Mouse (Mus musculus): Measurements from ENCODE around the gene Sirpa. TPM values are rescaled to one million over a fixed set of nuclear protein-coding genes. Genes with fewer than 3 reads are reported as not detected.
A peak's percentile ranks its signal among the peaks of the same experiment; 100 is the strongest.

Gene Sirpa
- total RNA-seq, 2 experiments from 2014 or later = 207 to 208 TPM

- DNase-seq (ENCODE audit: low spot score in 2 of 2) = no peak
Measured at GRCm38 (mm10) chr2:129604032-129604431, 11.4 kb downstream of the Sirpa start.

DNA sequence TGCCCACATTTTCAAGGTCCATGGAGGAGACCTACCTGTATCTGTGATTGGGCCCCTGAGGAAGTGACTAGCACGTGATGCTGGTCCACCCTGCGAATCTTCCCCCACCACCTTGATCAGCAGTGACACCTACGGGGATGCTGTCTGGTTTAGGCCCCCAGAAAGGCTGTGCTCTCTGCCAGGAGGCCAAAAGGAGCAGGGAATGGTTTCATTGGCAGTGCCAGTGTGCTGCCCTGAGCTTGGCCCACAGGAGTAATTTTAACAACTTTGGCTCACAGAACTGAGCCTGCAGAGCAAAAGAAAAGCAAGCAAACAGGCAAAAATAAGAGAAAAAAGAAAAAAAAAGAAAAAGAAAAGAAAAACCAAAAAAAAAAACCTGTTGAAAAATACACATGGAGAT is 13.2 kb downstream of the Sirpa start:
- no peak for DNase-seq (ENCODE audit: low spot score in 2 of 2)

DNA sequence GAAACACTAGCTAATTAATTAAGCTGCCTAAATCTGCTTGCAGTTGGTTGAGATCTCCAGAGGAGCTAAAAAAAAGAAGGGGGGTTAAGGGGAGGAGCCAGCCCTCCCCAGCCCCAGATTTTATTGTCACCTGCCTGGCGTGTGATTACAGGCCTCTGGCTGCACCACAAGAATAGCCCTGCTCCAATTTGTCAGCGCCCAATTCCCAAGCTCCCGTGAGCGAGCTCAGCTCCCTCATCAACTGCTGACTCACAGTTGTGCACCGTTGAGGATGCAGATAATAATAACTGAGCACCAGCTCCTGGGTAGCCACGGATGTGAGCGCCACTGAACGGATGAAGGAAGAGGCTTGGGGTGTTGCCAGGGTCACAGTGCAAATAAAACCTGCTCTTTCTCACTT is 13.6 kb downstream of the Sirpa start:
- no peak for DNase-seq (ENCODE audit: low spot score in 2 of 2)

DNA sequence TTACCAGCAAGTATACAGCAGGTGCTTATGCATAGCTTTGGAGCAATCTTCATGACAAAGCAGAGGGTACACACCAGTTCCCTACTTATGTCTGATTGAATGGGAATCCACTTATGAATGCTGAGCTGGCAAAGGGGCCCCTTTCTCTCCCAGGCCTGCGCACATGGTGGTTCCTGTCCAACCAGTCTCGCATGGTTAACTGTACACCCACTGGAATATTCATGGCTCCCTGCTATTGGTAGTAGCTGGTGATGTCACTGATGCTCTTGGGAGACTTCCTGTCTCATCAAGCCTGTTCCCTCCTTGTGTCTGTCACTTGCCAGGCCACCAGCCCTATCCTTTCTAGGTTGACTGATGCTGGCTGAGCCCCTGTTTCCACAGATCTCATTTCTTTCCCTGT is 14.3 kb downstream of the Sirpa start:
- DNase-seq (ENCODE audit: low spot score in 2 of 2) = no peak

GRCm38 (mm10) chr2:129613971-129614370 is 21.3 kb downstream of the Sirpa start:
- DNase-seq (ENCODE audit: low spot score in 2 of 2) = no peak

DNA sequence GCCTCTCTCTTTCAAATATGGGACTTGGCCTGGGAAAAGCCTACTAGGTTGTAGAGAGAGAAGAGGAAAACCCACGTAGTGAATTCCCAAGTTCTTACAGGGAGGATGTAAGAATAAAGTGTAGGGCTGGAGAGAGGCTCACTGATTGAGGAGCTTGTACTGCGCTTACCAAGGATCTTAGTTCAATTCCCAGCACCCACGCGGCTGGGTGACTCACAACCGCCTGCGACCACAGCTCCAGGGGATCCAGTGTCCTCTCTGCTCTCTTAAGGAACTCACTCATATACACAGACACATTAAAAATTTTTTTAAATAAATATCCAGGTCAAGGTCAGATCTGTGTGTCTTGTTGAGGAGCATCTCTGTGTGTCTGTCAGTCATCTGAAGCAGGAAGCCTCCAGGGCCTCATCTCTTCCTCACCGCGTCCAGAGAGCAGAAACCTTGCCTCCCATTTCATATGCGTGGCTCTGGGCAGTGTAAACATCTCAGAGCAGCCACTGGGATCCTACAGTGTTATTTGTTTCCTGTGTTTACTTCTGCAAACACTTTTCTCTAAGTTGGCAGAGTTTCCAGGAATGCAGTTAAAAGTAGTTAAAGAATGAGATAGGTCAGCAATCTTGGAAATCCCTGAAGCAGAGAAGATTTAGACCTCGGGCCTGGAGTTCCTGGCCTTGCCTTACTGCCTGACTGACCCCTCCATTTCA is 22.0 kb downstream of the Sirpa start:
- no peak for DNase-seq (ENCODE audit: low spot score in 2 of 2)

GRCm38 (mm10) chr2:129620148-129620547 is 27.5 kb downstream of the Sirpa start:
- DNase-seq (ENCODE audit: low spot score in 2 of 2) = peak; percentile 2 to 9

GRCm38 (mm10) chr2:129620881-129621280 is 28.2 kb downstream of the Sirpa start:
- DNase-seq (ENCODE audit: low spot score in 2 of 2) = peak in 1 of 2 experiments; percentile 9

GRCm38 (mm10) chr2:129621654-129622490 is 29.2 kb downstream of the Sirpa start:
- DNase-seq (ENCODE audit: low spot score in 2 of 2) = peak; percentile 4 to 14

DNA sequence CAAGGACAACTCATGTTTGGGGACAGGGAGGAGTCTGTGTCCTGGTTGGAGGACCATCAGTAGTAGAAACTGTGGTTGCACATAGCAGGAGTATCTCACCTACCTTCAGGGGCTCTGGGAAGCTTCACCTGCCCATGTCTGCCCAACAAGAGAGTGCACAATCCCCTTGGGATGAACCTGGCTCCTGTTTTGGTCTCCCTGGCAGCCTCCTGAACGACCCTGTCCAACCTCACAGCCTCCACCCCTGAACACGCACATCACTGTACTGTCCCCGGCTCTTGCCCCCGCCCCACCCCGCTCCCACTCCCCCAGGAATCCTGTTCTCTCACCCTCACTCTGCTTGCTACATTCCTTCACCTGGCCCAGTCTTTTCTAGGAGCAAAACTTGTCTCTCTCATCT is 30.3 kb downstream of the Sirpa start:
- DNase-seq (ENCODE audit: low spot score in 2 of 2) = peak; percentile 8 to 12

DNA sequence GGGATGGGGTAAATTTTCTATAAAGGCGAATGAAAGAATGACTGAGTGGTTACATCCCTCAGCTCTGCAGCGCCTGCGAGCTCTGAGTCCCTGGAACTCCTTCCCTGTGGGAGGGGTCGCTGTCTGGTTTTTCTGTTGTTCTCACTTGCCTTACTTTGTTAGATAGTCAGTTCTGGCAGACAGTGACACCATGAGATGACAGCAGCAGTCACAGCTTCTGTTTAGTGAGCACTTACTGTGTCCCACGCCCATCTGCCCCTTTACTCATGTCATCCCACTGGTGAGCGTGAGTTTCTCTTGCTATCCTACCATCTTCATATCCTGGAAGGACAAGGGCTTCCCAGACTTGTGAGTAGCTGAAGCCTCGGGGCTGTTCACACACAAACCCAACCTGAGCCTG is 31.1 kb downstream of the Sirpa start:
- peak; percentile 32 to 44 for DNase-seq (ENCODE audit: low spot score in 2 of 2)

- peak; percentile 39 to 52 for DNase-seq (ENCODE audit: low spot score in 2 of 2)
Measured at GRCm38 (mm10) chr2:129624246-129624918, 31.7 kb downstream of the Sirpa start.

- peak; percentile 18 to 19 for DNase-seq (ENCODE audit: low spot score in 2 of 2)
Measured at GRCm38 (mm10) chr2:129624956-129625355, 32.3 kb downstream of the Sirpa start.

- DNase-seq (ENCODE audit: low spot score in 2 of 2) = peak in 1 of 2 experiments; percentile 3
Measured at GRCm38 (mm10) chr2:129625845-129626244, 33.2 kb downstream of the Sirpa start.

GRCm38 (mm10) chr2:129626621-129627061 is 34.0 kb downstream of the Sirpa start:
- peak in 1 of 2 experiments; percentile 8 for DNase-seq (ENCODE audit: low spot score in 2 of 2)

GRCm38 (mm10) chr2:129627133-129627532 is 34.5 kb downstream of the Sirpa start:
- no peak for DNase-seq (ENCODE audit: low spot score in 2 of 2)

DNA sequence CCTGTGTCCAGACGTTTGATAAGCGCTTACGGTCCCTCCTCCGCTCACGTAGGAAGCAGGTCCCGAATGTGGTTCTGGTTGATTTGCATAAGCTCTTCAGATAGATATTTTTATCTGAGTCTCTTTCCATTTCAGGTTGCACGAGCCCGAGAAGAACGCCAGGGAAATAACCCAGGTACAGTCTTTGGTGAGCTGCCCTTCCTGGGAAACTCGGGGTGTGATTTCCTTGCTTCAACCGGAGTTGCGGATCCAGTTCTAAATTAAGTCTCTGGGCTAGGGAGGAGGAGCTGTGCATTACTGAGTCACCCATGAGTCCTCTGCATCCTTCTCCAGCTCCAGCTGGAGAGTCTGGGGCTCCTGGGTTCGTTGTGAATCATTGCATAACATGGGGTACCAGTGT is 35.2 kb downstream of the Sirpa start:
- DNase-seq (ENCODE audit: low spot score in 2 of 2) = no peak

DNA sequence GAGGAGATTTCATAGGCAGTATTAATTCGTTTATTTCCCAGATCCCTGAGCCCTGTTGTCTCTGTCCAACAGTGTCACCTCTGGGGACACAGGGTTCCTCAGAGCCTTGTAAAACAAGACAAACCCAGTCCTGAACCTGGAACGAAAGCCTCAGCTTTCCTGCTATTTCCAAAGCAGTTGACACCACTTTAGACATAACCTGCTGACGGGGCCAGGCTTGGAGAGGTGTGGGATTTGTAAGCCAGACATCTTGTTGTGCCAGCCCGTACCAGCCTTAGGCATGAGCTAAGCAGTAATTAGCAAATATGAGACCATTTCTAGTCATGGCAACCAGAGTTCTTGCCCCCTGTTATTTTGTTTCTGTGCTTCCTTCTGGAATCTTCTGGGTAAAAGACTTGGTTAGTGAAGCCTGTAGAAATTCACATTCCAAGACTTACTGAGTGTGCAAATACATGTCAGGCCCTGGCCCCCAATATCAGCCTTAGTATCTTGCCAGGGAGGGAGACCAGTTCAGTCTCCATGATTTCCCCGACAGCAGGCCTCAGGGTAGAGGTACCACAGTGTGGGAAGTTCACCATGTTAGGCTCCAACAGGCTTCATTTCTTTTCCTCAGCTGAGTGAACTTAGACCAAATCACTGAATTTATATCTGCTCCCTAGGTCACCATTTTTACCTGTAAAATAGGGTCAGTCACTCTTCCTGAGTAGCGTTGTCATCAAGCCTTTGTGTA is 36.0 kb downstream of the Sirpa start:
- DNase-seq (ENCODE audit: low spot score in 2 of 2) = no peak

GRCm38 (mm10) chr2:129629786-129630531 is 37.3 kb downstream of the Sirpa start:
- peak in 1 of 2 experiments; percentile 1 for DNase-seq (ENCODE audit: low spot score in 2 of 2)

DNA sequence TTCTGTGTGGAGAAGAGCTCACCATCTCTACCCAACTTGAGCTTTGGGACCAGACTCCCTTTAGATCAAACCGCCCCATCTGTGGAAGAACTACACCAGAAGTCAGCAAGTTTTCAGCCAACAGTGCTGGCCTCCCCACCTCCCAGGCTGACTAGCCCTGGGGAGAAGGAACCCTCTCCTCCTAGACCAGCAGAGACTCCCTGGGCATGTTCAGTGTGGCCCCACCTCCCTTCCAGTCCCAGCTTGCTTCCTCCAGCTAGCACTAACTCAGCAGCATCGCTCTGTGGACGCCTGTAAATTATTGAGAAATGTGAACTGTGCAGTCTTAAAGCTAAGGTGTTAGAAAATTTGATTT is 37.9 kb downstream of the Sirpa start:
- no peak for DNase-seq (ENCODE audit: low spot score in 2 of 2)

Measured in layer of hippocampus, postnatal 10 days (tissue).